In genomic region chr11:36106639-36107038, GRCm38 (mm10) we compare ENCODE assay signal across 9 mouse cellular contexts.
DNase-seq lines count a peak whose midpoint lies in the region; ATAC-seq lines count a peak whose summit lies in the region.
"Had no signal": no experiment of that assay in that cellular context is flagged by ENCODE, and none has a peak within 500 bp of the region (broad histone marks: within the 10 kb centered on the region; RNA-seq: fewer than 3 reads in every experiment).

No protein-coding gene starts in this region.

- peak; percentile 10 for DNase-seq in adrenal gland, postnatal 14 days
- no peak for DNase-seq in adrenal gland, postnatal 10 days
- peak; percentile 26 for DNase-seq in R1 (ENCODE audit: low read depth, low spot score)
- no peak for DNase-seq in heart, postnatal 36 days
- no peak for DNase-seq in gastrocnemius, adult 18-20 months (ENCODE audit: low spot score)

- peak overlapping the region; percentile 52 for H3K27ac ChIP-seq in forebrain, embryonic 15.5 days (replicated peaks)
- H3K27ac ChIP-seq in midbrain, embryonic 15.5 days, result peak overlapping the region; percentile 83
- H3K27ac ChIP-seq: heart, embryonic 13.5 days had no signal

- no peak overlapping the region for H3K9ac ChIP-seq in forebrain, embryonic 15.5 days (replicated peaks)
- no peak overlapping the region for H3K9ac ChIP-seq in midbrain, embryonic 15.5 days
- H3K9ac ChIP-seq: heart, embryonic 13.5 days had no signal

- WGBS in forebrain, embryonic 15.5 days, result 25% methylated on average over 10 of the region's 10 CpGs
- 15% methylated on average over 10 of the region's 10 CpGs for WGBS in midbrain, embryonic 15.5 days

- H3K4me2 ChIP-seq in forebrain, embryonic 15.5 days (replicated peaks), result no peak overlapping the region
- peak overlapping the region; percentile 16; the same call in 1 of the 2 replicates for H3K4me2 ChIP-seq in midbrain, embryonic 15.5 days
- H3K4me2 ChIP-seq: heart, embryonic 13.5 days had no signal

- peak; percentile 67 for ATAC-seq in forebrain, embryonic 15.5 days (replicated peaks)
- ATAC-seq in midbrain, embryonic 15.5 days (replicated peaks), result peak; percentile 82
- ATAC-seq in erythroid progenitor cell, adult 5-6 weeks (replicated peaks; ENCODE audit: low FRiP score, poor library complexity, severe bottlenecking), result no peak

- no peaks in the 10 kb centered on the region for H3K27me3 ChIP-seq in forebrain, embryonic 15.5 days
- H3K27me3 ChIP-seq in midbrain, embryonic 15.5 days (replicated peaks), result no peaks in the 10 kb centered on the region
- H3K27me3 ChIP-seq: heart, embryonic 13.5 days had no signal

- H3K36me3 ChIP-seq in forebrain, embryonic 15.5 days, result no peaks in the 10 kb centered on the region
- H3K36me3 ChIP-seq in midbrain, embryonic 15.5 days (replicated peaks), result no peaks in the 10 kb centered on the region
- H3K36me3 ChIP-seq: heart, embryonic 13.5 days had no signal

- peaks cover 43% of the 10 kb centered on the region for H3K4me1 ChIP-seq in forebrain, embryonic 15.5 days
- H3K4me1 ChIP-seq in midbrain, embryonic 15.5 days, result peaks cover 46% of the 10 kb centered on the region

- H3K9me3 ChIP-seq in forebrain, embryonic 15.5 days, result no peaks in the 10 kb centered on the region
- H3K9me3 ChIP-seq in midbrain, embryonic 15.5 days, result no peaks in the 10 kb centered on the region
- H3K9me3 ChIP-seq: heart, embryonic 13.5 days had no signal

- H3K4me3 ChIP-seq in forebrain, embryonic 15.5 days, result no peak overlapping the region
- no peak overlapping the region for H3K4me3 ChIP-seq in midbrain, embryonic 15.5 days
- H3K4me3 ChIP-seq: heart, embryonic 13.5 days had no signal

- intact Hi-C loops in heart, postnatal 36 days (cut with DNase I), result no loop called here

Comparison
In these comparisons a context has a peak if more than half of its experiments do, and no peak if none do; other contexts are left out.
1. DNase-seq: peak in adrenal gland, postnatal 14 days (single experiment) and R1 (single experiment); none in adrenal gland, postnatal 10 days (single experiment), heart, postnatal 36 days (0 of 2) and gastrocnemius, adult 18-20 months (single experiment).